Mouse (Mus musculus) ES-Bruce4 (cell line): ENCODE data around the gene Gm45837. TPM values are rescaled to one million over a fixed set of nuclear protein-coding genes. Genes with fewer than 3 reads are reported as not detected.

Experiments
- H3K27ac ChIP-seq: 2 replicates; pipeline ENCODE4 v1.5.1; 2012; ENCODE audit warnings: low read length, inconsistent platforms; ENCODE audit not compliant: insufficient read depth
- H3K27me3 ChIP-seq: 2 replicates; pipeline ENCODE4 v1.6.1; 2012; ENCODE audit warnings: mild to moderate bottlenecking, low read length, inconsistent platforms; ENCODE audit not compliant: control insufficient read depth, poor library complexity, insufficient read depth, severe bottlenecking
- H3K36me3 ChIP-seq: 2 replicates; pipeline ENCODE4 v1.6.1; 2012; ENCODE audit warnings: inconsistent platforms, mild to moderate bottlenecking, low read length, moderate library complexity; ENCODE audit not compliant: control insufficient read depth, poor library complexity, insufficient read depth, severe bottlenecking
- H3K4me1 ChIP-seq: one replicate; pipeline ENCODE4 v1.8.1; 2011; ENCODE audit warnings: low read length; ENCODE audit not compliant: control insufficient read depth, insufficient read depth
- H3K4me3 ChIP-seq: 2 replicates; pipeline ENCODE4 v1.5.1; 2011; ENCODE audit warnings: low read depth, mild to moderate bottlenecking, low read length
- H3K9ac ChIP-seq: 2 replicates; pipeline ENCODE4 v1.6.1; 2012; ENCODE audit warnings: low read depth, mild to moderate bottlenecking, inconsistent platforms; ENCODE audit not compliant: poor library complexity, severe bottlenecking
- H3K9me3 ChIP-seq: replicated peaks from 2 replicates; pipeline ENCODE4 v1.6.1; 2012; ENCODE audit warnings: mild to moderate bottlenecking, low read length, inconsistent platforms; ENCODE audit not compliant: control insufficient read depth, poor library complexity, insufficient read depth, severe bottlenecking
- CTCF ChIP-seq: IDR thresholded peaks from one replicate; pipeline ENCODE4 v1.8.1; 2011; ENCODE audit warnings: low read depth, low read length
- EP300 ChIP-seq: IDR thresholded peaks from 2 replicates; pipeline ENCODE4 v1.6.1; 2011; ENCODE audit warnings: low read depth, low read length; ENCODE audit not compliant: insufficient read depth
- POLR2A ChIP-seq: IDR thresholded peaks from one replicate; pipeline ENCODE4 v1.8.1; 2011; ENCODE audit warnings: low read length; ENCODE audit not compliant: insufficient read depth
- polyA plus RNA-seq: library from polyadenylated mRNA; stranded (reverse); fragments of >200 nt; gene quantifications from 2 replicates; pipeline ENCODE4 v1.2.4, GENCODE M21; 2011; ENCODE audit warnings: low read depth; ENCODE audit not compliant: missing spikeins, insufficient read depth, insufficient read length

The Gm45837 gene
- polyA plus RNA-seq = 1.7 TPM in 1 of 2 replicates, not detected in the other

- Histone ChIP-seq H3K9ac (no peak within 1 kb of the TSS), H3K27me3 (no peaks in the 10 kb centered on the region), H3K4me3 (no peak within 1 kb of the TSS), H3K9me3 (no peaks in the 10 kb centered on the region), H3K4me1 (no peaks in the 10 kb centered on the region), H3K27ac (no peak within 1 kb of the TSS), H3K36me3 (no peaks in the 10 kb centered on the region)
- TF ChIP-seq POLR2A = no peak
Observed at GRCm38 (mm10) chr7:101410267-101410936, at the start of gene Gm45837. Gene Gm45837, plus strand, starts transcription at chr7:101410886.

GRCm38 (mm10) chr7:101361021-101361420 lies 49.7 kb upstream of the Gm45837 start:
- Histone ChIP-seq H3K4me3 (no peak overlapping the region), H3K9me3 (no peaks in the 10 kb centered on the region), H3K27ac (no peak overlapping the region), H3K36me3 (no peaks in the 10 kb centered on the region), H3K27me3 (no peaks in the 10 kb centered on the region), H3K4me1 (peaks cover 6% of the 10 kb centered on the region), H3K9ac (no peak overlapping the region)
- TF ChIP-seq POLR2A = no peak
- no peak for TF ChIP-seq EP300
- no peak for TF ChIP-seq CTCF

GRCm38 (mm10) chr7:101361767-101362166 lies 48.9 kb upstream of the Gm45837 start:
- H3K9me3 ChIP-seq = no peaks in the 10 kb centered on the region
- H3K36me3 ChIP-seq = no peaks in the 10 kb centered on the region
- no peaks in the 10 kb centered on the region for H3K27me3 ChIP-seq
- TF ChIP-seq POLR2A (no peak), EP300 (no peak), CTCF (no peak)
- H3K4me1 ChIP-seq = peaks cover 6% of the 10 kb centered on the region
- H3K27ac ChIP-seq = no peak overlapping the region
- H3K4me3 ChIP-seq = no peak overlapping the region
- no peak overlapping the region for H3K9ac ChIP-seq

- no peaks in the 10 kb centered on the region for H3K27me3 ChIP-seq
- no peak overlapping the region for H3K9ac ChIP-seq
- no peak overlapping the region for H3K4me3 ChIP-seq
- no peaks in the 10 kb centered on the region for H3K9me3 ChIP-seq
- H3K27ac ChIP-seq = no peak overlapping the region
- H3K4me1 ChIP-seq = peaks cover 3% of the 10 kb centered on the region
- TF ChIP-seq EP300 (no peak), POLR2A (no peak), CTCF (no peak)
- H3K36me3 ChIP-seq = no peaks in the 10 kb centered on the region
Observed at GRCm38 (mm10) chr7:101362791-101363191, 47.9 kb upstream of the Gm45837 start.

- H3K27ac ChIP-seq = no peak overlapping the region
- H3K36me3 ChIP-seq = no peaks in the 10 kb centered on the region
- no peak overlapping the region for H3K9ac ChIP-seq
- no peak overlapping the region for H3K4me3 ChIP-seq
- peaks cover 4% of the 10 kb centered on the region for H3K4me1 ChIP-seq
- no peaks in the 10 kb centered on the region for H3K27me3 ChIP-seq
- TF ChIP-seq EP300 (no peak), POLR2A (no peak), CTCF (no peak)
- H3K9me3 ChIP-seq = no peaks in the 10 kb centered on the region
Observed at GRCm38 (mm10) chr7:101363914-101364313, 46.8 kb upstream of the Gm45837 start.

- Histone ChIP-seq H3K4me3 (no peak overlapping the region), H3K9me3 (no peaks in the 10 kb centered on the region), H3K27me3 (no peaks in the 10 kb centered on the region), H3K4me1 (peaks cover 3% of the 10 kb centered on the region), H3K9ac (no peak overlapping the region), H3K36me3 (no peaks in the 10 kb centered on the region), H3K27ac (no peak overlapping the region)
- TF ChIP-seq POLR2A = no peak
- no peak for TF ChIP-seq CTCF
- no peak for TF ChIP-seq EP300
Observed at GRCm38 (mm10) chr7:101367901-101368852, 42.5 kb upstream of the Gm45837 start.
